Mouse (Mus musculus): Measurements from ENCODE around the gene Timm17a. TPM values are rescaled to one million over a fixed set of nuclear protein-coding genes. Genes with fewer than 3 reads are reported as not detected.
A peak's percentile ranks its signal among the peaks of the same experiment; 100 is the strongest.

Timm17a gene
- polyA plus RNA-seq, 1 experiment from 2014 or later, result 201 TPM

DNA sequence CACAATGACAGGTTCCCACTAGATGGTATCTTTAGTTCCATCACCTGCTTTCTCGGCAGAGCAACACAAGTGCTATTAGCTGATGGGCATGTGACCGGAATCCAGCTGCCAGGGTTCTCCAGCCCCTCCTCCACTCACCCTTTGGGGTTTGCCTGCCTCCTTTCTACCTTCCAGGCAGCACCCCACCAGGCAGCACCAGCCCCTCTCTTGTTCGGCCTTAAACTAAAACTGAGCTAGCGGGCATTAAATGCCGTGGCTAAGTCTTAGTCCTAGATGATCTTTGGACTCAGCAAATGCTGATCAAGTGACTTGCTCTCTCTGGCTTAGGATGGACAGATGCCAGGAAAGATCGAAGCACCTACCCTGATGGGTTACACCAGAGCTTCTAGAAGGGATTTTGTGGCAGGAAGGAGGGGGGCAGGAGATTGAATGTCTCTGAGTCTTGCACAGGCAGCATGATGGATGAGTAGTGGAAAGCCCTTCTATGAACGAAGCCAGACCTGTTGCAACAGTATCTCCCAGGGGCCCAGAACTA is 9.9 kb upstream of the Timm17a start:
- no peak for DNase-seq (ENCODE audit: low spot score)
- no peak overlapping the region for H3K4me3 ChIP-seq
- peak overlapping the region; percentile 64 for H3K27ac ChIP-seq
- H3K27me3 ChIP-seq (ENCODE audit: low read depth, poor library complexity, severe bottlenecking), result peaks cover 11% of the 10 kb centered on the region; the same call in 1 of the 2 replicates
- H3K36me3 ChIP-seq, result no peaks in the 10 kb centered on the region
- H3K4me1 ChIP-seq, result peaks cover 22% of the 10 kb centered on the region
- 77% methylated on average over 7 of the region's 7 CpGs for WGBS
- H3K9me3 ChIP-seq (replicated peaks), result no peaks in the 10 kb centered on the region

DNA sequence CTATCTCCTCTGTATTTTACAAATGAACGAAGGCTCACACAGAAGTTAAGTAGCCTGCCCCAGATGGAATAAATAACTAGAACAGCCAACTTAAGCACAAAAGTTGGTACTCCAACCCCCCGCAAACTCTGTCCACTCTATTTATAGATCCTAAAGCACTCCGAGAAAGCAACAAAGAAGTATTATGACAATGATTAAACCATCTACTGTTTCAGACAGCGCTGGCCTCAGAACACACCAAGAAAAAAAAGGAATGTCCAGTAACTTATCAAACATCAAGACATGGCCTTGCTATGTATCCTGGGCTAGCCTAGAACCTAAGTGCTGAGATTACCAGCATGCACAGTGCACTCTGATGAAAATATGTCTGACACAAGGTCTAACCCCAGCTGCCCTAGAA is 1.4 kb downstream of the Timm17a start:
- Histone ChIP-seq H3K4me1 (peaks cover 14% of the 10 kb centered on the region), H3K27me3 (ENCODE audit: low read depth, poor library complexity, severe bottlenecking) (no peaks in the 10 kb centered on the region), H3K9me3 (replicated peaks) (no peaks in the 10 kb centered on the region), H3K27ac (no peak overlapping the region), H3K4me3 (peak overlapping the region; percentile 94), H3K36me3 (peaks cover 41% of the 10 kb centered on the region)
- WGBS, result 94% methylated on average over 4 of the region's 4 CpGs
- no peak for DNase-seq (ENCODE audit: low spot score)

DNA sequence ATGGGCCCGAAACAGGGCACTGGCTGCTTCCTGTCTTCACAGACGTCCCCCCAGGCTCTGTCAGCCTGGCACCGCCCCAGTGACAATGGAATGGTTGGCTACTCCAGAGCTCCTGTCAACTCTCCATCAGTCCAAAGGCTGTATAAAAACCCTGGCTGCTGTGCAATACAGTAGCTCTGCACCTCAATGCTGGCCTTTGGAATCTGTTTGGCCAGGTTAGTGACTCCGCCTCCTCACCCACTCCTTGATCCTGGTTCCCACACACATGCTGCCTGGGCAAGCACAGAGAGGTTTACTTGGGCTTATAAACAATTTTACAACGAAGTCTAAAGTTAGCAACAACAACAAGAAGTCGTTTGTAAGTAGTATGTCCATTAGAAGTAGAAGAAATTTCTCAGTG is 2.2 kb downstream of the Timm17a start:
- H3K27ac ChIP-seq, result no peak overlapping the region
- WGBS, result 82% methylated on average over 6 of the region's 6 CpGs
- H3K9me3 ChIP-seq (replicated peaks), result no peaks in the 10 kb centered on the region

GRCm38 (mm10) chr1:135290908-135291307 is 22.7 kb downstream of the Timm17a start:
- H3K4me1 ChIP-seq, result peaks cover 3% of the 10 kb centered on the region; the same call in 1 of the 2 replicates
- WGBS, result 91% methylated on average over 5 of the region's 5 CpGs
- peaks cover 33% of the 10 kb centered on the region for H3K36me3 ChIP-seq
- H3K27me3 ChIP-seq (ENCODE audit: low read depth, poor library complexity, severe bottlenecking), result no peaks in the 10 kb centered on the region
- no peak overlapping the region for H3K27ac ChIP-seq
- no peak overlapping the region for H3K4me3 ChIP-seq
- no peak for DNase-seq (ENCODE audit: low spot score)
- no peaks in the 10 kb centered on the region for H3K9me3 ChIP-seq (replicated peaks)

More for the DNA sequence above, 2.2 kb downstream of the Timm17a start:
- Histone ChIP-seq H3K36me3 (peaks cover 49% of the 10 kb centered on the region), H3K4me3 (no peak overlapping the region), H3K4me1 (peaks cover 14% of the 10 kb centered on the region), H3K27me3 (ENCODE audit: low read depth, poor library complexity, severe bottlenecking) (no peaks in the 10 kb centered on the region)
- DNase-seq (ENCODE audit: low spot score), result no peak

DNA sequence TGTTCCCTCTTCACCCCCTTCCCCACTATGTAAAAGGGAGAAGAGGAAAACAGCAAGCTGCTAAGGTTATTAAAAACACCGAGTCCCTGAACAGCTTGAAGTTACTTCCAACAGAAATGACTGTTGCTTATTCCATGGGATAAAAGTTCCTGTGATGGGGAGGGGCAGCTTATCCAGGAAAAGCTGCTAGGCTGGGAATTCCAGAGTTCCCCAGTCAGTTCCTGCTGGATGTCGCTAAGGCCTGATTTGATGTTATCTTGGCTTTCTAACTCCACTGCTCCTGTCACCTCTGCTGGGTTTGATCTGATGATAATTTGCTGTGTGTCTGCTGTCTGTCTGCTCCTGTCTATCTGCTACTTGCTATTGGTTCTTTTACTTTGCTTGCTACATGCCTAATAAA is 27.3 kb downstream of the Timm17a start:
- peaks cover 24% of the 10 kb centered on the region for H3K4me1 ChIP-seq
- H3K27ac ChIP-seq, result no peak overlapping the region
- peaks cover 8% of the 10 kb centered on the region for H3K36me3 ChIP-seq
- WGBS, result 75% methylated on average over 2 of the region's 2 CpGs
- no peak overlapping the region for H3K4me3 ChIP-seq
- H3K9me3 ChIP-seq (replicated peaks), result no peaks in the 10 kb centered on the region
- no peaks in the 10 kb centered on the region for H3K27me3 ChIP-seq (ENCODE audit: low read depth, poor library complexity, severe bottlenecking)
- DNase-seq (ENCODE audit: low spot score), result no peak

GRCm38 (mm10) chr1:135283826-135284291 is 29.7 kb downstream of the Timm17a start, which contains the start of gene Rnpep:
TSS of gene Rnpep (minus strand) at chr1:135284084.
- Histone ChIP-seq H3K27ac (peak within 1 kb of the TSS; percentile 93), H3K36me3 (peaks cover 25% of the 10 kb centered on the region), H3K9me3 (replicated peaks) (no peaks in the 10 kb centered on the region), H3K4me1 (peaks cover 24% of the 10 kb centered on the region), H3K4me3 (peak within 1 kb of the TSS; percentile 81), H3K27me3 (ENCODE audit: low read depth, poor library complexity, severe bottlenecking) (no peaks in the 10 kb centered on the region)
- DNase-seq (ENCODE audit: low spot score), result no peak
- 1% methylated on average over 37 of the region's 39 CpGs for WGBS

- Histone ChIP-seq H3K36me3 (peaks cover 30% of the 10 kb centered on the region), H3K4me1 (peaks cover 24% of the 10 kb centered on the region), H3K4me3 (peak overlapping the region; percentile 81), H3K27me3 (ENCODE audit: low read depth, poor library complexity, severe bottlenecking) (no peaks in the 10 kb centered on the region), H3K27ac (peak overlapping the region; percentile 93), H3K9me3 (replicated peaks) (no peaks in the 10 kb centered on the region)
- under 1% methylated on average over 48 of the region's 48 CpGs for WGBS
- peak; percentile 85 for DNase-seq (ENCODE audit: low spot score)
These were observed 30.2 kb downstream of the Timm17a start for GRCm38 (mm10) chr1:135283287-135283825.

DNA sequence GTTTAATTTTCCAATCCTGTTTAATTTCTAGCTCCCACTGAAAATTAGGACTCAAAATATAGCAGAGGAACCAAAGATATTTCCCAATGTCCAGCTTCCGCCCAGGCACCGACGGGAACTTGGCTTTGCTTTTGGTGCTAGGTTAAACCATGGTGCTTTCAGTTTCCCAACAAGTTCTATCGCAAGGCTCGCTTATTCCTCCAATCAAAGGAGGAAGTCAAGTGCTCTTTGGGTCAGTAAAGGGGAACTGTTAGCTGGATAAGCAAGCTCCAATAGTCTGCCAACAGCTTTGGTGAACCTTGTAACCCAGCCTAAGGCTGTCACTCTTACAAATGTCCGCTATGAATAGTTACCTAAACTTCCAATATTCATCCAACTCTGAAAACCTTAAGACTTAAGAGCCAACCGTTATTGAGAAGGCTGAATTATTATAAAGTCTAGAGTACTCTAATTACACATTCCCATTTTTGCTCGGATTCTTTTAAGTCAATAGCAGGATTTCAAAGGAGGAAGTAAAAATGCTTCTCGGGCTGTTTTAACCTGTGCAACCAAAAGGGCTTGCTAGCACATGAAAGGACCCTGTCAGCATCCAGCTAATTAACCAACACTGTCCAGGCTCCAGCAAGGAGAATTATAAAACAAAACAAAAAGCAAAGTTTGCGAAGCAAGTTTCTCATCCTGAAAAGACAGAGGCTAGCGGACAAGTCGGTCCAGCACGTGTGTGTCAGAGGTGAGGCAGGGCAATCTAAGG is 30.9 kb downstream of the Timm17a start:
- no peaks in the 10 kb centered on the region for H3K9me3 ChIP-seq (replicated peaks)
- peaks cover 37% of the 10 kb centered on the region for H3K36me3 ChIP-seq
- H3K27me3 ChIP-seq (ENCODE audit: low read depth, poor library complexity, severe bottlenecking), result no peaks in the 10 kb centered on the region
- H3K4me3 ChIP-seq, result peak overlapping the region; percentile 81
- WGBS, result 41% methylated on average over 13 of the region's 13 CpGs
- peaks cover 24% of the 10 kb centered on the region for H3K4me1 ChIP-seq
- peak overlapping the region; percentile 93 for H3K27ac ChIP-seq
- no peak for DNase-seq (ENCODE audit: low spot score)

GRCm38 (mm10) chr1:135281841-135282240 is 31.7 kb downstream of the Timm17a start:
- peaks cover 45% of the 10 kb centered on the region for H3K36me3 ChIP-seq
- H3K4me3 ChIP-seq, result 0 out of 2 replicates have a peak overlapping the region, but pooled peaks have one; percentile 6
- 96% methylated on average over 17 of the region's 17 CpGs for WGBS
- H3K9me3 ChIP-seq (replicated peaks), result no peaks in the 10 kb centered on the region
- no peak overlapping the region for H3K27ac ChIP-seq
- no peak for DNase-seq (ENCODE audit: low spot score)
- peaks cover 24% of the 10 kb centered on the region for H3K4me1 ChIP-seq
- no peaks in the 10 kb centered on the region for H3K27me3 ChIP-seq (ENCODE audit: low read depth, poor library complexity, severe bottlenecking)

DNA sequence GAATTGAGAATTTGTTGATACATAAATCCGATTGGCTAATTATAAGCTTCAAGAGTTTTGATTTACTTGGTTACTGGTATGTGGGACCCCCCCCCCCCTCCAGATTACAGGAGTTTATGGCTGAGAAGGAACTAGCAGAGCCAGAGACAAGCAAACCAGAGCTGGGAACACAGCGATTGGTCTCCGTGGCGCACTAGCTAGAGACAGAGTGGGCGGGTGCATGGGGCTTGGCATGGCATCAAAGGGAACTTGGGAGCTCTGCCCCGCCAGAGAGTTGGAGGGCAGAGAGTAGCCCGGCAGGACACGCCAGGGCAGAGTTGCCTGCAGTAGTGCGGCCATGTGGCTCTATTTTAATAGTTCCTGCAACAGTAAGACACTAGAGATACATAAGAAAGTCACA is 32.9 kb downstream of the Timm17a start:
- Histone ChIP-seq H3K4me3 (no peak overlapping the region), H3K4me1 (peaks cover 20% of the 10 kb centered on the region), H3K27ac (no peak overlapping the region), H3K36me3 (peaks cover 57% of the 10 kb centered on the region), H3K9me3 (replicated peaks) (no peaks in the 10 kb centered on the region), H3K27me3 (ENCODE audit: low read depth, poor library complexity, severe bottlenecking) (no peaks in the 10 kb centered on the region)
- DNase-seq (ENCODE audit: low spot score), result no peak
- 89% methylated on average over 9 of the region's 9 CpGs for WGBS

GRCm38 (mm10) chr1:135271371-135271770 is 42.2 kb downstream of the Timm17a start:
- 91% methylated on average over 9 of the region's 9 CpGs for WGBS

GRCm38 (mm10) chr1:135267663-135268446 is 45.7 kb downstream of the Timm17a start:
- H3K4me1 ChIP-seq, result no peaks in the 10 kb centered on the region
- H3K9me3 ChIP-seq (replicated peaks), result no peaks in the 10 kb centered on the region
- H3K4me3 ChIP-seq, result no peak overlapping the region
- 92% methylated on average over 10 of the region's 10 CpGs for WGBS
- DNase-seq (ENCODE audit: low spot score), result no peak
- H3K36me3 ChIP-seq, result peaks cover 91% of the 10 kb centered on the region
- no peak overlapping the region for H3K27ac ChIP-seq
- H3K27me3 ChIP-seq (ENCODE audit: low read depth, poor library complexity, severe bottlenecking), result no peaks in the 10 kb centered on the region

More at GRCm38 (mm10) chr1:135271371-135271770, 42.2 kb downstream of the Timm17a start:
- Histone ChIP-seq H3K36me3 (peaks cover 83% of the 10 kb centered on the region), H3K4me3 (no peak overlapping the region), H3K4me1 (no peaks in the 10 kb centered on the region), H3K27ac (no peak overlapping the region), H3K9me3 (replicated peaks) (no peaks in the 10 kb centered on the region), H3K27me3 (ENCODE audit: low read depth, poor library complexity, severe bottlenecking) (no peaks in the 10 kb centered on the region)
- DNase-seq (ENCODE audit: low spot score), result no peak
